Mouse (Mus musculus): ENCODE results near the gene Stx12. TPM values are rescaled to one million over a fixed set of nuclear protein-coding genes. Genes with fewer than 3 reads are reported as not detected.

The Stx12 gene
- polyA plus RNA-seq, 1 experiment from 2014 or later, result 53.7 TPM

- 74% methylated on average over 7 of the region's 7 CpGs for WGBS
- Histone ChIP-seq H3K4me1 (replicated peaks; ENCODE audit: control insufficient read depth, insufficient read depth, low read length) (no peaks in the 10 kb centered on the region), H3K9ac (ENCODE audit: low read depth, low read length) (no peak overlapping the region), H3K27ac (ENCODE audit: low read depth, low read length) (no peak overlapping the region), H3K9me3 (ENCODE audit: control insufficient read depth) (0 out of 2 replicates have a peak, but pooled peaks cover 2% of the 10 kb centered on the region), H3K4me3 (ENCODE audit: low read depth, low read length) (no peak overlapping the region), H3K36me3 (ENCODE audit: control insufficient read depth, insufficient read depth) (no peaks in the 10 kb centered on the region), H3K4me2 (replicated peaks; ENCODE audit: low read depth) (no peak overlapping the region), H3K27me3 (replicated peaks; ENCODE audit: control insufficient read depth, insufficient read depth, low read length) (no peaks in the 10 kb centered on the region)
- no peak for ATAC-seq
- no peak for TF ChIP-seq CTCF (IDR thresholded peaks at IDR 0.05; ENCODE audit: low read depth)
Measured at GRCm38 (mm10) chr4:132816404-132816803, 67.9 kb downstream of the Stx12 start.

- no peak overlapping the region for H3K9ac ChIP-seq (ENCODE audit: low read depth, low read length)
- 75% methylated on average over 5 of the region's 5 CpGs for WGBS
- H3K9me3 ChIP-seq (ENCODE audit: control insufficient read depth), result 0 out of 2 replicates have a peak, but pooled peaks cover 2% of the 10 kb centered on the region
- TF ChIP-seq CTCF (IDR thresholded peaks at IDR 0.05; ENCODE audit: low read depth), result no peak
- no peak for ATAC-seq
- no peak overlapping the region for H3K4me3 ChIP-seq (ENCODE audit: low read depth, low read length)
- no peak overlapping the region for H3K4me2 ChIP-seq (replicated peaks; ENCODE audit: low read depth)
- H3K4me1 ChIP-seq (replicated peaks; ENCODE audit: control insufficient read depth, insufficient read depth, low read length), result no peaks in the 10 kb centered on the region
- H3K27ac ChIP-seq (ENCODE audit: low read depth, low read length), result no peak overlapping the region
- H3K27me3 ChIP-seq (replicated peaks; ENCODE audit: control insufficient read depth, insufficient read depth, low read length), result no peaks in the 10 kb centered on the region
- H3K36me3 ChIP-seq (ENCODE audit: control insufficient read depth, insufficient read depth), result no peaks in the 10 kb centered on the region
Measured at GRCm38 (mm10) chr4:132809621-132810020, 74.7 kb downstream of the Stx12 start.

GRCm38 (mm10) chr4:132807771-132808641 lies 76.3 kb downstream of the Stx12 start:
- no peak for TF ChIP-seq CTCF (IDR thresholded peaks at IDR 0.05; ENCODE audit: low read depth)
- no peaks in the 10 kb centered on the region for H3K27me3 ChIP-seq (replicated peaks; ENCODE audit: control insufficient read depth, insufficient read depth, low read length)
- no peak overlapping the region for H3K9ac ChIP-seq (ENCODE audit: low read depth, low read length)
- no peak; the same call in 1 of the 2 replicates for ATAC-seq
- H3K4me3 ChIP-seq (ENCODE audit: low read depth, low read length), result no peak overlapping the region
- H3K4me2 ChIP-seq (replicated peaks; ENCODE audit: low read depth), result no peak overlapping the region
- H3K27ac ChIP-seq (ENCODE audit: low read depth, low read length), result no peak overlapping the region
- no peaks in the 10 kb centered on the region for H3K4me1 ChIP-seq (replicated peaks; ENCODE audit: control insufficient read depth, insufficient read depth, low read length)
- WGBS, result 63% methylated on average over 5 of the region's 5 CpGs
- no peaks in the 10 kb centered on the region for H3K36me3 ChIP-seq (ENCODE audit: control insufficient read depth, insufficient read depth)
- H3K9me3 ChIP-seq (ENCODE audit: control insufficient read depth), result 0 out of 2 replicates have a peak, but pooled peaks cover 2% of the 10 kb centered on the region

- H3K4me3 ChIP-seq (ENCODE audit: low read depth, low read length), result no peak overlapping the region
- 80% methylated on average over 7 of the region's 7 CpGs for WGBS
- no peak overlapping the region for H3K27ac ChIP-seq (ENCODE audit: low read depth, low read length)
- TF ChIP-seq CTCF (IDR thresholded peaks at IDR 0.05; ENCODE audit: low read depth), result no peak
- H3K4me2 ChIP-seq (replicated peaks; ENCODE audit: low read depth), result no peak overlapping the region
- 0 out of 2 replicates have a peak, but pooled peaks cover 2% of the 10 kb centered on the region for H3K9me3 ChIP-seq (ENCODE audit: control insufficient read depth)
- ATAC-seq, result no peak
- no peaks in the 10 kb centered on the region for H3K4me1 ChIP-seq (replicated peaks; ENCODE audit: control insufficient read depth, insufficient read depth, low read length)
- H3K36me3 ChIP-seq (ENCODE audit: control insufficient read depth, insufficient read depth), result no peaks in the 10 kb centered on the region
- H3K9ac ChIP-seq (ENCODE audit: low read depth, low read length), result no peak overlapping the region
- H3K27me3 ChIP-seq (replicated peaks; ENCODE audit: control insufficient read depth, insufficient read depth, low read length), result no peaks in the 10 kb centered on the region
Measured at GRCm38 (mm10) chr4:132806620-132807191, 77.6 kb downstream of the Stx12 start.

- no peaks in the 10 kb centered on the region for H3K27me3 ChIP-seq (replicated peaks; ENCODE audit: control insufficient read depth, insufficient read depth, low read length)
- H3K4me1 ChIP-seq (replicated peaks; ENCODE audit: control insufficient read depth, insufficient read depth, low read length), result no peaks in the 10 kb centered on the region
- H3K4me2 ChIP-seq (replicated peaks; ENCODE audit: low read depth), result no peak overlapping the region
- WGBS, result 72% methylated on average over 12 of the region's 12 CpGs
- H3K27ac ChIP-seq (ENCODE audit: low read depth, low read length), result no peak overlapping the region
- H3K36me3 ChIP-seq (ENCODE audit: control insufficient read depth, insufficient read depth), result no peaks in the 10 kb centered on the region
- H3K9ac ChIP-seq (ENCODE audit: low read depth, low read length), result no peak overlapping the region
- ATAC-seq, result no peak
- no peak for TF ChIP-seq CTCF (IDR thresholded peaks at IDR 0.05; ENCODE audit: low read depth)
- H3K9me3 ChIP-seq (ENCODE audit: control insufficient read depth), result no peaks in the 10 kb centered on the region
- H3K4me3 ChIP-seq (ENCODE audit: low read depth, low read length), result no peak overlapping the region
Measured at GRCm38 (mm10) chr4:132805599-132806197, 78.6 kb downstream of the Stx12 start.

GRCm38 (mm10) chr4:132805146-132805545 lies 79.2 kb downstream of the Stx12 start:
- H3K27me3 ChIP-seq (replicated peaks; ENCODE audit: control insufficient read depth, insufficient read depth, low read length), result no peaks in the 10 kb centered on the region
- no peaks in the 10 kb centered on the region for H3K36me3 ChIP-seq (ENCODE audit: control insufficient read depth, insufficient read depth)
- no peaks in the 10 kb centered on the region for H3K4me1 ChIP-seq (replicated peaks; ENCODE audit: control insufficient read depth, insufficient read depth, low read length)
- no peak for TF ChIP-seq CTCF (IDR thresholded peaks at IDR 0.05; ENCODE audit: low read depth)
- H3K4me2 ChIP-seq (replicated peaks; ENCODE audit: low read depth), result no peak overlapping the region
- no peak overlapping the region for H3K4me3 ChIP-seq (ENCODE audit: low read depth, low read length)
- ATAC-seq, result no peak
- no peaks in the 10 kb centered on the region for H3K9me3 ChIP-seq (ENCODE audit: control insufficient read depth)
- no peak overlapping the region for H3K27ac ChIP-seq (ENCODE audit: low read depth, low read length)
- 81% methylated on average over 5 of the region's 5 CpGs for WGBS
- H3K9ac ChIP-seq (ENCODE audit: low read depth, low read length), result no peak overlapping the region
